Mouse (Mus musculus): ENCODE data around the gene Cltb. TPM values are rescaled to one million over a fixed set of nuclear protein-coding genes. Genes with fewer than 3 reads are reported as not detected.

Cltb gene
- polyA plus RNA-seq, 1 experiment from 2014 or later: 47.8 TPM

- no peak overlapping the region for H3K9ac ChIP-seq (ENCODE audit: low read length)
- no peak overlapping the region for H3K4me3 ChIP-seq (ENCODE audit: low read length)
- H3K4me1 ChIP-seq (replicated peaks; ENCODE audit: control insufficient read depth, insufficient read depth, low read length): no peaks in the 10 kb centered on the region
- no peak overlapping the region for H3K27ac ChIP-seq (ENCODE audit: low read length)
- no peaks in the 10 kb centered on the region for H3K36me3 ChIP-seq (ENCODE audit: control insufficient read depth, insufficient read depth, low read length)
- no peak overlapping the region for H3K4me2 ChIP-seq (ENCODE audit: low read depth, low read length)
- ATAC-seq (ENCODE audit: low read depth): no peak
- H3K9me3 ChIP-seq (ENCODE audit: control insufficient read depth, low read length): no peaks in the 10 kb centered on the region
- H3K27me3 ChIP-seq (ENCODE audit: control insufficient read depth, insufficient read depth, low read depth, low read length): no peaks in the 10 kb centered on the region
These were observed 7.6 kb downstream of the Cltb start for GRCm38 (mm10) chr13:54603501-54603900.

GRCm38 (mm10) chr13:54602639-54603111 is 8.5 kb downstream of the Cltb start:
- H3K36me3 ChIP-seq (ENCODE audit: control insufficient read depth, insufficient read depth, low read length): no peaks in the 10 kb centered on the region
- no peaks in the 10 kb centered on the region for H3K27me3 ChIP-seq (ENCODE audit: control insufficient read depth, insufficient read depth, low read depth, low read length)
- no peaks in the 10 kb centered on the region for H3K4me1 ChIP-seq (replicated peaks; ENCODE audit: control insufficient read depth, insufficient read depth, low read length)
- H3K27ac ChIP-seq (ENCODE audit: low read length): no peak overlapping the region
- no peak for ATAC-seq (ENCODE audit: low read depth)
- WGBS: 65% methylated on average over 3 of the region's 3 CpGs
- no peak overlapping the region for H3K4me2 ChIP-seq (ENCODE audit: low read depth, low read length)
- H3K9ac ChIP-seq (ENCODE audit: low read length): no peak overlapping the region
- H3K4me3 ChIP-seq (ENCODE audit: low read length): no peak overlapping the region
- H3K9me3 ChIP-seq (ENCODE audit: control insufficient read depth, low read length): no peaks in the 10 kb centered on the region

DNA sequence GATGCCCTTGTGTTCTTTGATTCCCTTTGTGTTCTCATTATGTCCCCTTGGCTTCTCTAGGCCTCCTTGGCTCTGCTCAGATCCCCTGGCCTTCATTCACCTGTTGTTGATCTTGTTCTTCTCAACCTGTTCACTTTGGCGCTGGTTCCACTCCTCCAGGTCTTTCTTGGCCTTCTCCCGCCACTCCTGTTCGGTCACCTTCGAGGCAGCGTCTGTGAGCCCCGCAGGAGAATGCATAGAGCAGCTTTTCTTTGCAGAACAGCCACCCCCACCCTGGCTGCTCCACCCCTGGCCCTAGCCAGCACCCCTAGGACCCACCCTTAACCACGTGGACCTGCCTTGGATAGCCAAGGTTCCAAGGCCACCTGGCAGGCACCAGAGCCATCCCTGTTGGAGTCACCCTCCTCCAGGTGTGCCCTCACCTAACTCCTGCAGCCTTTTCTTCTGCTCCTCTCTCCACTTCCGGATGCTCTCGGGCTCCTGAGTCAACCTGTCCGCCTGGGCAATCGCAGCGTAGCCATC is 12.5 kb downstream of the Cltb start:
- H3K9me3 ChIP-seq (ENCODE audit: control insufficient read depth, low read length): no peaks in the 10 kb centered on the region
- no peaks in the 10 kb centered on the region; the same call in 1 of the 2 replicates for H3K36me3 ChIP-seq (ENCODE audit: control insufficient read depth, insufficient read depth, low read length)
- no peak overlapping the region for H3K27ac ChIP-seq (ENCODE audit: low read length)
- WGBS: 80% methylated on average over 12 of the region's 12 CpGs
- no peak overlapping the region for H3K9ac ChIP-seq (ENCODE audit: low read length)
- H3K4me1 ChIP-seq (replicated peaks; ENCODE audit: control insufficient read depth, insufficient read depth, low read length): peaks cover 7% of the 10 kb centered on the region
- H3K27me3 ChIP-seq (ENCODE audit: control insufficient read depth, insufficient read depth, low read depth, low read length): no peaks in the 10 kb centered on the region
- H3K4me2 ChIP-seq (ENCODE audit: low read depth, low read length): no peak overlapping the region
- no peak for ATAC-seq (ENCODE audit: low read depth)
- no peak overlapping the region for H3K4me3 ChIP-seq (ENCODE audit: low read length)

DNA sequence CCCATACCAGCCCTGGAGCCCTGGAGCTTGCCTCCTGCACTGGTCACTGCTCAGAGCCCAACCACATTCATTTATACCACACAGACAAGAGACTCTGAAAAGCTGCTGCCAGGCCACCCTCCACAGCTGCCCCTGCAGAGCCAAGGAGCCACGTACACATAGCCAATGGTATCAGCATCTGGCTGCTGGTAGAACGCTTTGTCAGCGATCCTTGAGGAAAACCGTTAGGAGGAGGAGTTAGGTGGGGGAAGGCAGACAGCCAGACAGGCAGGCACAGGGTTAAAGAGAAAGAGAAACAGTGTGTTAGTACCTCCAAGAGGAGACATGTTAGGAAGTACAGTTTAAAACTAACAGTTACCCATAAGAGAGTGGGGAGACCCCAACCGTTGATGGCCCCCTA is 14.3 kb downstream of the Cltb start:
- Histone ChIP-seq H3K9me3 (ENCODE audit: control insufficient read depth, low read length) (no peaks in the 10 kb centered on the region), H3K27ac (ENCODE audit: low read length) (no peak overlapping the region), H3K4me1 (replicated peaks; ENCODE audit: control insufficient read depth, insufficient read depth, low read length) (peaks cover 7% of the 10 kb centered on the region), H3K9ac (ENCODE audit: low read length) (no peak overlapping the region), H3K36me3 (ENCODE audit: control insufficient read depth, insufficient read depth, low read length) (no peaks in the 10 kb centered on the region; the same call in none of the 2 replicates), H3K4me2 (ENCODE audit: low read depth, low read length) (no peak overlapping the region), H3K27me3 (ENCODE audit: control insufficient read depth, insufficient read depth, low read depth, low read length) (no peaks in the 10 kb centered on the region), H3K4me3 (ENCODE audit: low read length) (no peak overlapping the region)
- WGBS: 51% methylated on average over 5 of the region's 5 CpGs
- ATAC-seq (ENCODE audit: low read depth): 0 out of 2 replicates have a peak, but pooled peaks have one; percentile 8

DNA sequence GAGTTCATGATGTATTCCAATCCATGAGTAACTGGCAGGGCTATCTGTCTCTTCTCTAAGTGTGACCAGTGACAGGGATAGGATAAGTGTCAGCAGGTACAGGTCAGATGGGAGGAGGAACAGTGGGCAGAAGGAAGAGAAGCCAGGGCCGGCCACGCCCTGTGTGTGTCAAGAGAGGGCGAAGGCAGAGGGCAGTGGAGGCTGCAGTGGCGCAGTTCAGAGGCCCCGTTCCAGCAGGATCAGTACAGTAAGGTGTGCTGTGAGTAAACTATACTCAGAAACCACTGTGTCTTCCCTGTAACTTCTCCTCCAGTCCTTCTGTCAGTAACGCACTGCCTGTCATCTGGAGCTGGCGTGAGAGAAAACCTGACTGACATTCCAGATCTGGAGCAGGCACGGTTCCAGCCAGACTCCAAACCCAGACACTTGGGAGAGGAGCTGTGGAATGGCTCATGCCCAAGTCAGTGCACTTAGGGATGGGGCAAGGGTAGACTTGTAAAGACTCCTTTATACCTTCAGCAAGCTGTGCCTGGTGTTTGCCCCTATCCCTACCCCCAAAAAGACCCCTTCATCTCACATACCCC is 14.9 kb downstream of the Cltb start:
- Histone ChIP-seq H3K27me3 (ENCODE audit: control insufficient read depth, insufficient read depth, low read depth, low read length) (no peaks in the 10 kb centered on the region), H3K27ac (ENCODE audit: low read length) (no peak overlapping the region), H3K9ac (ENCODE audit: low read length) (no peak overlapping the region), H3K4me2 (ENCODE audit: low read depth, low read length) (no peak overlapping the region), H3K9me3 (ENCODE audit: control insufficient read depth, low read length) (no peaks in the 10 kb centered on the region), H3K36me3 (ENCODE audit: control insufficient read depth, insufficient read depth, low read length) (no peaks in the 10 kb centered on the region; the same call in none of the 2 replicates), H3K4me1 (replicated peaks; ENCODE audit: control insufficient read depth, insufficient read depth, low read length) (peaks cover 10% of the 10 kb centered on the region), H3K4me3 (ENCODE audit: low read length) (no peak overlapping the region)
- peak; percentile 11; the same call in 1 of the 2 replicates for ATAC-seq (ENCODE audit: low read depth)
- 61% methylated on average over 8 of the region's 8 CpGs for WGBS

- WGBS: 80% methylated on average over 11 of the region's 11 CpGs
- H3K36me3 ChIP-seq (ENCODE audit: control insufficient read depth, insufficient read depth, low read length): no peaks in the 10 kb centered on the region; the same call in none of the 2 replicates
- H3K4me2 ChIP-seq (ENCODE audit: low read depth, low read length): no peak overlapping the region
- H3K4me1 ChIP-seq (replicated peaks; ENCODE audit: control insufficient read depth, insufficient read depth, low read length): peaks cover 19% of the 10 kb centered on the region
- H3K4me3 ChIP-seq (ENCODE audit: low read length): no peak overlapping the region
- no peak overlapping the region for H3K9ac ChIP-seq (ENCODE audit: low read length)
- ATAC-seq (ENCODE audit: low read depth): no peak
- no peaks in the 10 kb centered on the region for H3K27me3 ChIP-seq (ENCODE audit: control insufficient read depth, insufficient read depth, low read depth, low read length)
- no peaks in the 10 kb centered on the region for H3K9me3 ChIP-seq (ENCODE audit: control insufficient read depth, low read length)
- no peak overlapping the region for H3K27ac ChIP-seq (ENCODE audit: low read length)
These were observed 17.5 kb downstream of the Cltb start for GRCm38 (mm10) chr13:54593617-54594016.

DNA sequence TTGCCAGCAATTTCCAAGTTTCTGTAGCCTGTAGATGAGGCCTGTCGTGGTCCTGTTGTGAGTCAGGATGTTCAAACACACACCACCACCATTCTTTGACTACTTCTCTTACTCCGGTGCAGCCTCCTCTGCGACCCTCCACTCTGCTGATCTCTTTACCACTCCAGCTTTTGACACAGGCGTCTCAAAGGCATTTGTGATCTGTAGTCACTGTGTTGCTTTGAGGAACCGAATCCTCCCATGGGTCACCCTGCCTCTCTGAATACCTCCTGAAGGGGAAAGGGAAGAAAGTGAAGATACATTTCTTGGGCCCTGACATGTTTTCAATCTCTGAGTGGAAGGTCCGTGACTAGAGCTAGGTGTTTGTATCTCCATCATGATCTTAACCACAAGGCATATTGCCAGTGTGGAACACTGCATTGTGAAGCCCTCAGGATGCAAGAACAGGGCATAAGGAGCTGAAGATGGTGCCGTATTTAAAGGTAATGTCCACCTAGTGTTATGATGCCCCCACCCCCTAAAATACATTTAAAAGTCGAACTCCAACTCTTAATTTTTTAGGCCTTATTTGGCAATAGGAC is 19.3 kb downstream of the Cltb start:
- ATAC-seq (ENCODE audit: low read depth): no peak
- Histone ChIP-seq H3K36me3 (ENCODE audit: control insufficient read depth, insufficient read depth, low read length) (no peaks in the 10 kb centered on the region; the same call in none of the 2 replicates), H3K4me1 (replicated peaks; ENCODE audit: control insufficient read depth, insufficient read depth, low read length) (peaks cover 19% of the 10 kb centered on the region), H3K27ac (ENCODE audit: low read length) (no peak overlapping the region), H3K27me3 (ENCODE audit: control insufficient read depth, insufficient read depth, low read depth, low read length) (no peaks in the 10 kb centered on the region), H3K4me2 (ENCODE audit: low read depth, low read length) (no peak overlapping the region), H3K4me3 (ENCODE audit: low read length) (no peak overlapping the region), H3K9me3 (ENCODE audit: control insufficient read depth, low read length) (no peaks in the 10 kb centered on the region), H3K9ac (ENCODE audit: low read length) (no peak overlapping the region)
- 91% methylated on average over 8 of the region's 8 CpGs for WGBS

- no peaks in the 10 kb centered on the region; the same call in 1 of the 2 replicates for H3K36me3 ChIP-seq (ENCODE audit: control insufficient read depth, insufficient read depth, low read length)
- peak; percentile 98 for ATAC-seq (ENCODE audit: low read depth)
- under 1% methylated on average over 51 of the region's 51 CpGs for WGBS
- peak within 1 kb of the TSS; percentile 90 for H3K9ac ChIP-seq (ENCODE audit: low read length)
- no peaks in the 10 kb centered on the region for H3K9me3 ChIP-seq (ENCODE audit: control insufficient read depth, low read length)
- peak within 1 kb of the TSS; percentile 63 for H3K27ac ChIP-seq (ENCODE audit: low read length)
- peak within 1 kb of the TSS; percentile 82 for H3K4me2 ChIP-seq (ENCODE audit: low read depth, low read length)
- peak within 1 kb of the TSS; percentile 90 for H3K4me3 ChIP-seq (ENCODE audit: low read length)
- no peaks in the 10 kb centered on the region for H3K27me3 ChIP-seq (ENCODE audit: control insufficient read depth, insufficient read depth, low read depth, low read length)
- peaks cover 11% of the 10 kb centered on the region for H3K4me1 ChIP-seq (replicated peaks; ENCODE audit: control insufficient read depth, insufficient read depth, low read length)
These were observed 20.9 kb downstream of the Cltb start, which contains the start of the genes Nop16 and Higd2a for GRCm38 (mm10) chr13:54589996-54590951. Gene Nop16 (minus strand): TSS chr13:54590090. Gene Higd2a (plus strand): TSS chr13:54590207.

Data from lung, embryonic 16.5 days (tissue).